Mouse (Mus musculus) thymus, postnatal 10 days (tissue): ENCODE results near the gene Phf5a.
A peak's percentile ranks its signal among the peaks of the same experiment; 100 is the strongest.
"Not testable (repeated sequence)": the region's sequence is repeated elsewhere in the genome, so short reads cannot be mapped to it uniquely, and the experiment has no call there.

ENCODE experiments used
- DNase-seq, 2 experiments: peaks; one replicate each; pipeline ENCODE4 v3.0.0; 2021; ENCODE audit warnings: low spot score in 2 of 2

The Phf5a gene

DNA sequence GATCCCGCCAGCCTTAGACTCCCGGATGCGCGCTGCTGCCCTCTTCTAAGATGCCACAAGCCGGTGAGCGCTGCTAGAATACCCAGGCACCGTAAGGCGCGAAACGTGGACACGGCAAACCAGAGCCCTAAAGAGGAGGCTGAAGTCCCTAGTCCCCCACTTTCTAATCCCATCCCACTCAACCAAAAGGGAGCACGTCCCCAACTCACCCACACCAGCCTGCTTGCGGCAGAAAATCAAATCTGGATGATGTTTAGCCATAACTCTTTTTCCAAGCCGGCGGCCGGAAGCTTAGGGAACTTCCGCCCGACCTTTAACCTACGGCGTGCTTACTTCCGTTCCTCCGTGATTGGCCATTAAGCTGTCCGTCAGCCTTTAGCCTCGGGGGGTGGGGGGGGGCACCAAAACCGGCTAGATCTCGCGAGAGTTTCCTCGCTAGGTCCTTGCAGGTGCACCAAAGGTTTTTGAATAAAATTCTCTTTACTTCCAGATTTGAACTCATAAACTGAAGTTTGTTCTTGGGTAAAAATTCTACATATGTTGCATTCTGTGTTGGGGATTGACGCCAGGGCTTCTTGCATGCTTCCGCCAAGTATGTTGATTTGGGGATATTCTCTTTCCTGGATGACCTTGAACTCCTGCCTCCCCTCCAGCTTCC lies at the start of gene Phf5a:
Phf5a (minus strand) TSS at position 308 of the 658 bp plus-strand sequence.
- peak; percentile 79 to 87 for DNase-seq

- no peak for DNase-seq
These were observed 49.5 kb upstream of the Phf5a start for GRCm38 (mm10) chr15:81921255-81921654.

- DNase-seq = no peak
These were observed 49.0 kb upstream of the Phf5a start for GRCm38 (mm10) chr15:81920546-81921217.

DNA sequence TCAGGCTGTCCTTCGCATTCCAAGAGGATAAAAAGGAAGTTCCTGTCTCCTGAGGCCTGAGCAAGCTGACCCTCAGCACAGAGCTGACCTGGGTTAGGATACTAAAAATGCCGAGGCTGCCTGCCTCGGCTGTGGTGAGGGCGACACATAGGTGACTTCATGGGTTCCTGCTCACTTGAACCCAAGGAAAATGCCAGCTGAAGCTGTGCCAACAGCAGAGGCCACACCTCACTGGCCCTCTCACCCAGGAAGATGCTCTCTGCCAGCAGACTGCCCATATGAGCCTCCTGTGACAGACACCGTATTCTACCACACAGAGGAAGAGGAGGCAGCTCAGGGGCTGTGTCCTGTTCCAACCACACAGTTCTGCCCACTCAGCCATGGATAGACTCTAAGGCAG lies 47.4 kb upstream of the Phf5a start:
- no peak for DNase-seq

GRCm38 (mm10) chr15:81917621-81918463 lies 46.1 kb upstream of the Phf5a start:
- peak; percentile 52 to 83 for DNase-seq

- DNase-seq = no peak
These were observed 45.5 kb upstream of the Phf5a start for GRCm38 (mm10) chr15:81917201-81917600.

DNA sequence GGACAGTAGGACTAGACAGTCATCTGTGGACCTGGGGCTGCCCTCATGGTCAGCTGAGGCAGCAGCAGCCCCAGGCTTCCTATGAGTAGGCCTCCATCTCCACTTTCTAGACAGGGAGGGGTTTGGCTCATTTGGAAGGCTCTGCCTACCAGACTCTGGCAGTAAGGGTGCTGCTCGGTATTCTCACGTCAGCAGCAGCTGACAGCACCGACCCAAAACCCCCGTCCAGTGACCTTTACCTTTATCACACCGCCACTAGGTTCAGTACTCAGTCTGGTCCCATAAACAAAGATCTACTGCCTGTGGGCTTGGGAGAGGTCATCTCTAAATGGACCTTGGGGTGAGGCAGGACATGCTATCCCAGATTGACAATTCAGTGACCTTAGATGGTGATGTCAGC lies 44.0 kb upstream of the Phf5a start:
- no peak for DNase-seq

DNA sequence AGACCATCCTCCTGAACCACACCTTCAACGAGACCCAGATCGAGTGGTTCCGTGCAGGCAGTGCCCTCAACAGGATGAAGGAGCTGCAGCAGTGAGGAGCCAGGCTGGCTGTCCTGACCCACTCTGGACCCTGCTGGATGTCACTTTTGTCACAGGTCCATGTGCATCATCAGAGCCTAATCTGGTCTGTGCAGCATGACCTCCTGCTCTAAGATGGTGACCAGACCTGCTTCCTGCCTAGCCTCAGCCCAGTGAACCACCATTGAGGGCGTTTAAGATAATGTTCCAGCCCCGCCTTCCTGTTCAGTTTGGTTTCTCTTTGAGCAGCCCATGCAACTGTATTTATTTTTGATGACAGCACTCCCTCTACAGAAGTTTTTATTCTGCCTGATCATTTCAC lies 43.0 kb upstream of the Phf5a start:
- no peak for DNase-seq

DNA sequence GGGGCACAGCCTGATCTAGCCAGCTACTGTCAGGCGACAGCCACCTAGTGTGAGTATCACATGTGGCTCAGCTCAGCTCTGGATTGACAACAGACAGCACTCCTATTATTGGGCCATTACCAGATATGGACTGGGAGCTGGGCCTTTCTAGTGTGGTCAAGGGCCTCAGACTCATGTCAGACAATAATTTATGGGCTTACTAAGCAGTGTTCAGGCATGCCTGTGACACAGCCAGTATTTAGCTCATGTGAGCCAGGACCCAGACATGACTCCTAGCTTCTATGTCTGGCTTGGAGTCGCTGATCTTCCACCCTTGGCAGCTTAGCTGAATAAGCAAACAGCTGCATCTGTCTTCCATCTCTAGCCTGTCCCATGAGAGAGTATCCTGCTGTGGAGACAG lies 40.8 kb upstream of the Phf5a start:
- DNase-seq = no peak

DNA sequence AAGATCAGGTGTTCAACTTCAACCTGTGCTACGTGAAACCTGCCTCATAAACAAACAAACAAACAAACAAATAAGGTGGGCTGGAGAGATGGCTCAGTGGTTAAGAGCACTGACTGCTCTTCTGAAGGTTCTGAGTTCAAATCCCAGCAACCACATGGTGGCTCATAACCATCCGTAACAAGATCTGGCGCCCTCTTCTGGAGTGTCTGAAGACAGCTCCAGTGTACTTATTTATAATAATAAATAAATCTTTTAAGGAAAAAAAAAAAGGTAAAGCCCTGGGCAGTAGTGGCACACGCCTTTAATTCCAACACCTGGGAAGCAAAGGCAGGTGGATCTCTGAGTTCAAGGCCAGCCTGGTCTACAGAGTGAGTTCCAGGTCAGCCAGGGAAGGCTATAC lies 37.1 kb upstream of the Phf5a start:
- DNase-seq = not testable (repeated sequence)

GRCm38 (mm10) chr15:81907953-81908352 lies 36.2 kb upstream of the Phf5a start:
- no peak for DNase-seq

GRCm38 (mm10) chr15:81904939-81905338 lies 33.2 kb upstream of the Phf5a start:
- peak; percentile 24 to 81 for DNase-seq

DNA sequence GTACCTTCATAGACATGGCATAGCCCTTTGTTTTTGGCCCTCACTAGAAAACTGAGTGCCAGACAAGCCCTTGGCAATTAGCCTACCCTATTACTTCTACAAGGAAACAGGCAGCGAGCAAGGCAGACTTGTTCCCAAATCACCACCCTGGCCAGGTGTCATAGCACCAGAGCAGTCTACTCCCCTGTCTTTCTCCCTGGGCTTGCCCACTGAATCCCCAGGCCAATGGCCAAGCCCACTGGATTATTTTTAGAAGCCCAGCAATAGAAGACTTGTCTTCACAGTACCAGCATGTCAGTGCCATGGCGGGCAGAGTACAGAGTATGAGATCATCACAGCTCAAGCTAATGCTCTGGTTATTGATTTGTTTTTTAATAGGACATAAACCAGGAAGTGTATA lies 27.0 kb upstream of the Phf5a start:
- DNase-seq = no peak

GRCm38 (mm10) chr15:81897607-81898285 lies 26.0 kb upstream of the Phf5a start:
- DNase-seq = no peak

GRCm38 (mm10) chr15:81896407-81896806 lies 24.7 kb upstream of the Phf5a start:
- no peak for DNase-seq

GRCm38 (mm10) chr15:81894002-81894401 lies 22.3 kb upstream of the Phf5a start:
- no peak for DNase-seq

GRCm38 (mm10) chr15:81891822-81892580 lies 20.3 kb upstream of the Phf5a start:
- DNase-seq = no peak

GRCm38 (mm10) chr15:81891140-81891802 lies 19.6 kb upstream of the Phf5a start:
- no peak for DNase-seq

GRCm38 (mm10) chr15:81889175-81889574 lies 17.5 kb upstream of the Phf5a start:
- no peak for DNase-seq

GRCm38 (mm10) chr15:81886795-81887550 lies 15.3 kb upstream of the Phf5a start:
- no peak for DNase-seq
